Mouse (Mus musculus): ENCODE results near the gene Kif21b. TPM values are rescaled to one million over a fixed set of nuclear protein-coding genes. Genes with fewer than 3 reads are reported as not detected.

The Kif21b gene
- polyA plus RNA-seq, 1 experiment = 40.5 TPM

- H3K4me1 ChIP-seq (ENCODE audit: control insufficient read depth, insufficient read depth, low read length) = peaks cover 14% of the 10 kb centered on the region
- TF ChIP-seq POLR2A (IDR thresholded peaks at IDR 0.05; ENCODE audit: borderline replicate concordance, control insufficient read depth, low read depth, low read length) = no peak
- TF ChIP-seq CTCF (IDR thresholded peaks at IDR 0.05; ENCODE audit: control insufficient read depth, insufficient read depth, low read length) = no peak
- no peak overlapping the region for H3K4me3 ChIP-seq (replicated peaks; ENCODE audit: control insufficient read depth, low read depth, low read length)
- no peak overlapping the region for H3K27ac ChIP-seq (ENCODE audit: control insufficient read depth, insufficient read depth, low read depth, low read length, poor library complexity)
- WGBS = 67% methylated on average over 6 of the region's 6 CpGs
Measured at GRCm38 (mm10) chr1:136120785-136121184, 10.4 kb upstream of the Kif21b start.

GRCm38 (mm10) chr1:136122030-136122429 lies 9.2 kb upstream of the Kif21b start:
- 88% methylated on average over 8 of the region's 8 CpGs for WGBS
- no peak for TF ChIP-seq POLR2A (IDR thresholded peaks at IDR 0.05; ENCODE audit: borderline replicate concordance, control insufficient read depth, low read depth, low read length)
- TF ChIP-seq CTCF (IDR thresholded peaks at IDR 0.05; ENCODE audit: control insufficient read depth, insufficient read depth, low read length) = no peak
- H3K4me1 ChIP-seq (ENCODE audit: control insufficient read depth, insufficient read depth, low read length) = peaks cover 17% of the 10 kb centered on the region
- no peak overlapping the region for H3K4me3 ChIP-seq (replicated peaks; ENCODE audit: control insufficient read depth, low read depth, low read length)
- H3K27ac ChIP-seq (ENCODE audit: control insufficient read depth, insufficient read depth, low read depth, low read length, poor library complexity) = no peak overlapping the region

GRCm38 (mm10) chr1:136126159-136126765 lies 4.9 kb upstream of the Kif21b start:
- TF ChIP-seq CTCF (IDR thresholded peaks at IDR 0.05; ENCODE audit: control insufficient read depth, insufficient read depth, low read length) (no peak), POLR2A (IDR thresholded peaks at IDR 0.05; ENCODE audit: borderline replicate concordance, control insufficient read depth, low read depth, low read length) (no peak)
- Histone ChIP-seq H3K27ac (ENCODE audit: control insufficient read depth, insufficient read depth, low read depth, low read length, poor library complexity) (no peak overlapping the region), H3K4me3 (replicated peaks; ENCODE audit: control insufficient read depth, low read depth, low read length) (no peak overlapping the region), H3K4me1 (ENCODE audit: control insufficient read depth, insufficient read depth, low read length) (peaks cover 6% of the 10 kb centered on the region; the same call in 1 of the 2 replicates)
- 55% methylated on average over 10 of the region's 10 CpGs for WGBS

- 19% methylated on average over 10 of the region's 10 CpGs for WGBS
- H3K4me1 ChIP-seq (ENCODE audit: control insufficient read depth, insufficient read depth, low read length) = peaks cover 6% of the 10 kb centered on the region; the same call in 1 of the 2 replicates
- H3K4me3 ChIP-seq (replicated peaks; ENCODE audit: control insufficient read depth, low read depth, low read length) = no peak overlapping the region
- TF ChIP-seq CTCF (IDR thresholded peaks at IDR 0.05; ENCODE audit: control insufficient read depth, insufficient read depth, low read length) = no peak
- no peak for TF ChIP-seq POLR2A (IDR thresholded peaks at IDR 0.05; ENCODE audit: borderline replicate concordance, control insufficient read depth, low read depth, low read length)
- H3K27ac ChIP-seq (ENCODE audit: control insufficient read depth, insufficient read depth, low read depth, low read length, poor library complexity) = no peak overlapping the region
Measured at GRCm38 (mm10) chr1:136126895-136127294, 4.3 kb upstream of the Kif21b start.

- no peak for TF ChIP-seq CTCF (IDR thresholded peaks at IDR 0.05; ENCODE audit: control insufficient read depth, insufficient read depth, low read length)
- TF ChIP-seq POLR2A (IDR thresholded peaks at IDR 0.05; ENCODE audit: borderline replicate concordance, control insufficient read depth, low read depth, low read length) = no peak
- WGBS = 7% methylated on average over 3 of the region's 3 CpGs
- Histone ChIP-seq H3K27ac (ENCODE audit: control insufficient read depth, insufficient read depth, low read depth, low read length, poor library complexity) (no peak overlapping the region), H3K4me1 (ENCODE audit: control insufficient read depth, insufficient read depth, low read length) (peaks cover 6% of the 10 kb centered on the region; the same call in 1 of the 2 replicates), H3K4me3 (replicated peaks; ENCODE audit: control insufficient read depth, low read depth, low read length) (no peak overlapping the region)
Measured at GRCm38 (mm10) chr1:136127856-136128255, 3.3 kb upstream of the Kif21b start.

- no peak overlapping the region for H3K27ac ChIP-seq (ENCODE audit: control insufficient read depth, insufficient read depth, low read depth, low read length, poor library complexity)
- H3K4me1 ChIP-seq (ENCODE audit: control insufficient read depth, insufficient read depth, low read length) = peaks cover 7% of the 10 kb centered on the region; the same call in 1 of the 2 replicates
- 26% methylated on average over 5 of the region's 5 CpGs for WGBS
- no peak overlapping the region for H3K4me3 ChIP-seq (replicated peaks; ENCODE audit: control insufficient read depth, low read depth, low read length)
- TF ChIP-seq POLR2A (IDR thresholded peaks at IDR 0.05; ENCODE audit: borderline replicate concordance, control insufficient read depth, low read depth, low read length) (no peak), CTCF (IDR thresholded peaks at IDR 0.05; ENCODE audit: control insufficient read depth, insufficient read depth, low read length) (no peak)
Measured at GRCm38 (mm10) chr1:136128416-136128815, 2.8 kb upstream of the Kif21b start.

- TF ChIP-seq CTCF (IDR thresholded peaks at IDR 0.05; ENCODE audit: control insufficient read depth, insufficient read depth, low read length) (no peak), POLR2A (IDR thresholded peaks at IDR 0.05; ENCODE audit: borderline replicate concordance, control insufficient read depth, low read depth, low read length) (no peak)
- Histone ChIP-seq H3K27ac (ENCODE audit: control insufficient read depth, insufficient read depth, low read depth, low read length, poor library complexity) (no peak overlapping the region), H3K4me1 (ENCODE audit: control insufficient read depth, insufficient read depth, low read length) (peaks cover 7% of the 10 kb centered on the region; the same call in 1 of the 2 replicates), H3K4me3 (replicated peaks; ENCODE audit: control insufficient read depth, low read depth, low read length) (no peak overlapping the region)
- WGBS = 69% methylated on average over 4 of the region's 4 CpGs
Measured at GRCm38 (mm10) chr1:136128944-136129589, 2.1 kb upstream of the Kif21b start.

- no peak overlapping the region for H3K4me3 ChIP-seq (replicated peaks; ENCODE audit: control insufficient read depth, low read depth, low read length)
- H3K27ac ChIP-seq (ENCODE audit: control insufficient read depth, insufficient read depth, low read depth, low read length, poor library complexity) = no peak overlapping the region
- no peak for TF ChIP-seq POLR2A (IDR thresholded peaks at IDR 0.05; ENCODE audit: borderline replicate concordance, control insufficient read depth, low read depth, low read length)
- H3K4me1 ChIP-seq (ENCODE audit: control insufficient read depth, insufficient read depth, low read length) = peaks cover 7% of the 10 kb centered on the region; the same call in 1 of the 2 replicates
- 32% methylated on average over 3 of the region's 3 CpGs for WGBS
Measured at GRCm38 (mm10) chr1:136130107-136130506, 1.1 kb upstream of the Kif21b start.

Data from bone marrow, adult 2 months (tissue).